In the genomic region with DNA sequence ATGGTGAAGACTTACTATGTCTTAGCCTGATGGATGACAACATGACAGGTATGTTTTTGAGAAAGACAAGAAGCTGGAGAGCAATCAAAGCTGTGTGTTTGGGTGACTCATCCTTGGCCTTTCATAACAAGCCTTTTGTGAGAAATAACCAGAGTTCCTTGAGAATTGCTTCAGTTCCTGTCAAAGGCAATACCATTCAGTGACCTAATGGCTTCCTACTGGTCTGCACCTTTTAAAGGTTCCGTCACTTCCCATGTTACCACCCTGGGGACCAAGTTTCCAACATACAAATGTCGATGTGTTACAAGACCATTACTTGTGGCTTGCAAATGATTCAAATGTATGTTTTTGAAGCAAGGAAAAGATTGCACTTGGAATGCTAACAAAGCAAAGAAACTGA, we compare ENCODE assay signal across 29 mouse cellular contexts. TPM values are rescaled to one million over a fixed set of nuclear protein-coding genes. Genes with fewer than 3 reads are reported as not detected.
DNase-seq lines count a peak whose midpoint lies in the region; ATAC-seq lines count a peak whose summit lies in the region.
"Had no signal": no experiment of that assay in that cellular context is flagged by ENCODE, and none has a peak within 500 bp of the region (broad histone marks: within the 10 kb centered on the region; RNA-seq: fewer than 3 reads in every experiment).

No protein-coding gene starts in this region.

- H3K4me1 ChIP-seq in hindbrain, embryonic 14.5 days (replicated peaks; ENCODE audit: control insufficient read depth, insufficient read depth, low read length), result 0 out of 2 replicates have a peak, but pooled peaks cover 7% of the 10 kb centered on the region
- H3K4me1 ChIP-seq in hindbrain, embryonic 10.5 days (replicated peaks), result 0 out of 2 replicates have a peak, but pooled peaks cover 6% of the 10 kb centered on the region
- H3K4me1 ChIP-seq in midbrain, embryonic 13.5 days (replicated peaks), result 0 out of 2 replicates have a peak, but pooled peaks cover 4% of the 10 kb centered on the region
- no peaks in the 10 kb centered on the region for H3K4me1 ChIP-seq in midbrain, embryonic 14.5 days (ENCODE audit: control insufficient read depth, insufficient read depth, low read length)
- H3K4me1 ChIP-seq: hindbrain, embryonic 13.5 days; kidney, embryonic 15.5 days; stomach, embryonic 15.5 days had no signal

- H3K27ac ChIP-seq in hindbrain, embryonic 14.5 days, result no peak overlapping the region
- no peak overlapping the region for H3K27ac ChIP-seq in hindbrain, embryonic 10.5 days
- no peak overlapping the region for H3K27ac ChIP-seq in midbrain, embryonic 13.5 days
- no peak overlapping the region for H3K27ac ChIP-seq in midbrain, embryonic 14.5 days (replicated peaks; ENCODE audit: low read depth, low read length)
- H3K27ac ChIP-seq: hindbrain, embryonic 13.5 days; kidney, embryonic 15.5 days; layer of hippocampus, adult 2 months; liver, embryonic 14.5 days; stomach, embryonic 15.5 days had no signal

- H3K4me2 ChIP-seq in hindbrain, embryonic 14.5 days (replicated peaks), result 0 out of 2 replicates have a peak overlapping the region, but pooled peaks have one; percentile 50
- 0 out of 2 replicates have a peak overlapping the region, but pooled peaks have one; percentile 15 for H3K4me2 ChIP-seq in midbrain, embryonic 13.5 days (replicated peaks)
- H3K4me2 ChIP-seq in midbrain, embryonic 14.5 days (ENCODE audit: low read length), result no peak overlapping the region
- H3K4me2 ChIP-seq: stomach, embryonic 15.5 days had no signal

- no peak overlapping the region for H3K4me3 ChIP-seq in hindbrain, embryonic 14.5 days (replicated peaks; ENCODE audit: low read length)
- H3K4me3 ChIP-seq in hindbrain, embryonic 10.5 days, result no peak overlapping the region
- H3K4me3 ChIP-seq in midbrain, embryonic 13.5 days (replicated peaks), result no peak overlapping the region
- H3K4me3 ChIP-seq in midbrain, embryonic 14.5 days (replicated peaks; ENCODE audit: low read depth, low read length), result no peak overlapping the region
- H3K4me3 ChIP-seq: hindbrain, embryonic 13.5 days; kidney, embryonic 15.5 days; layer of hippocampus, adult 2 months; stomach, embryonic 15.5 days had no signal

- WGBS in hindbrain, embryonic 14.5 days, result 91% methylated on average over 2 of the region's 2 CpGs
- 91% methylated on average over 2 of the region's 2 CpGs for WGBS in hindbrain, embryonic 10.5 days
- WGBS in midbrain, embryonic 13.5 days, result 86% methylated on average over 2 of the region's 2 CpGs
- WGBS in midbrain, embryonic 14.5 days, result 83% methylated on average over 2 of the region's 2 CpGs

- ATAC-seq in hindbrain, embryonic 14.5 days (ENCODE audit: low FRiP score), result no peak
- ATAC-seq in midbrain, embryonic 13.5 days, result no peak
- no peak for ATAC-seq in midbrain, embryonic 14.5 days (ENCODE audit: low FRiP score, low TSS enrichment)
- ATAC-seq in granulocyte monocyte progenitor cell, adult 5-6 weeks (replicated peaks; ENCODE audit: poor library complexity, severe bottlenecking), result peak; percentile 52
- ATAC-seq: CD4-positive, CD25-positive, alpha-beta regulatory T cell, adult 4 months; forebrain, postnatal 0 days; midbrain, embryonic 16.5 days had no signal

- H3K9me3 ChIP-seq in hindbrain, embryonic 14.5 days (ENCODE audit: control insufficient read depth, low read length), result no peaks in the 10 kb centered on the region
- no peaks in the 10 kb centered on the region for H3K9me3 ChIP-seq in hindbrain, embryonic 10.5 days
- no peaks in the 10 kb centered on the region for H3K9me3 ChIP-seq in midbrain, embryonic 13.5 days
- H3K9me3 ChIP-seq in midbrain, embryonic 14.5 days (ENCODE audit: control insufficient read depth, low read length), result no peaks in the 10 kb centered on the region
- H3K9me3 ChIP-seq: hindbrain, embryonic 13.5 days; kidney, embryonic 15.5 days; stomach, embryonic 15.5 days had no signal

- DNase-seq in hindbrain, embryonic 14.5 days (ENCODE audit: low spot score), result no peak
- no peak for DNase-seq in hindbrain, embryonic 10.5 days (ENCODE audit: low spot score)
- DNase-seq in midbrain, embryonic 14.5 days, result no peak
- no peak for DNase-seq in thymus, postnatal 25 days
- DNase-seq in embryo, embryonic 10 days (ENCODE audit: low spot score), result no peak
- DNase-seq: adrenal gland, postnatal 10 days; cerebellum, adult 11-12 months; cerebellum, postnatal 10 days; forebrain, postnatal 0 days; kidney, adult 18-20 months; kidney, postnatal 25 days; liver; lung, adult 2 months; lung, postnatal 36 days; right cerebral cortex, postnatal 25 days; thymus, adult 18-20 months; thymus, postnatal 36 days had no signal

- H3K27me3 ChIP-seq in hindbrain, embryonic 14.5 days (ENCODE audit: control insufficient read depth, insufficient read depth, low read length), result peaks cover 3% of the 10 kb centered on the region; the same call in 1 of the 2 replicates
- peaks cover 4% of the 10 kb centered on the region; the same call in 1 of the 2 replicates for H3K27me3 ChIP-seq in hindbrain, embryonic 10.5 days (ENCODE audit: insufficient read depth, poor library complexity, severe bottlenecking)
- no peaks in the 10 kb centered on the region for H3K27me3 ChIP-seq in midbrain, embryonic 13.5 days
- H3K27me3 ChIP-seq in midbrain, embryonic 14.5 days (ENCODE audit: control insufficient read depth, insufficient read depth, low read length), result no peaks in the 10 kb centered on the region
- H3K27me3 ChIP-seq: hindbrain, embryonic 13.5 days; stomach, embryonic 15.5 days had no signal

- H3K36me3 ChIP-seq in hindbrain, embryonic 14.5 days (replicated peaks; ENCODE audit: control insufficient read depth, insufficient read depth), result peaks cover 10% of the 10 kb centered on the region
- peaks cover 11% of the 10 kb centered on the region for H3K36me3 ChIP-seq in hindbrain, embryonic 10.5 days
- no peaks in the 10 kb centered on the region for H3K36me3 ChIP-seq in midbrain, embryonic 13.5 days
- H3K36me3 ChIP-seq in midbrain, embryonic 14.5 days (ENCODE audit: control insufficient read depth, insufficient read depth, low read length), result 0 out of 2 replicates have a peak, but pooled peaks cover 4% of the 10 kb centered on the region
- H3K36me3 ChIP-seq: hindbrain, embryonic 13.5 days; stomach, embryonic 15.5 days had no signal

- H3K9ac ChIP-seq in hindbrain, embryonic 14.5 days, result no peak overlapping the region
- H3K9ac ChIP-seq in midbrain, embryonic 13.5 days (replicated peaks), result no peak overlapping the region
- H3K9ac ChIP-seq in midbrain, embryonic 14.5 days (replicated peaks; ENCODE audit: low read length), result no peak overlapping the region
- H3K9ac ChIP-seq: forebrain, postnatal 0 days; hindbrain, embryonic 13.5 days; kidney, embryonic 15.5 days; liver, embryonic 14.5 days; stomach, embryonic 15.5 days had no signal

RNA-seq across cellular contexts. Expression of gene Tceal9, which starts 1.7 kb away (rescaled TPM):
- 247 and 268 TPM in 2 replicates for polyA plus RNA-seq in hindbrain, embryonic 14.5 days (2014; fragmentation: Nextera tagmentation; extraction: Ambion mirVana)
- 356 and 368 TPM in 2 replicates for polyA plus RNA-seq in hindbrain, embryonic 10.5 days (2016; fragmentation: Nextera tagmentation; extraction: Ambion mirVana)
- 354 and 388 TPM in 2 replicates for polyA plus RNA-seq in midbrain, embryonic 13.5 days (2015; fragmentation: Nextera tagmentation; extraction: Ambion mirVana)
- polyA plus RNA-seq in midbrain, embryonic 14.5 days (2014; fragmentation: Nextera tagmentation; extraction: Ambion mirVana), result 319 and 320 TPM in 2 replicates
- 99.9 and 102 TPM in 2 replicates for total RNA-seq in granulocyte monocyte progenitor cell, adult 5-6 weeks (2014; fragmentation: Nextera tagmentation)
- 187 and 225 TPM in 2 replicates for total RNA-seq in granulocyte monocyte progenitor cell, adult 5-6 weeks (2017)

RNA-seq across cellular contexts. Expression of gene Bex3, which starts 26.9 kb away (rescaled TPM):
- 749 and 760 TPM in 2 replicates for polyA plus RNA-seq in hindbrain, embryonic 14.5 days (2014; fragmentation: Nextera tagmentation; extraction: Ambion mirVana)
- 678 and 708 TPM in 2 replicates for polyA plus RNA-seq in hindbrain, embryonic 10.5 days (2016; fragmentation: Nextera tagmentation; extraction: Ambion mirVana)
- 705 TPM in 2 replicates for polyA plus RNA-seq in midbrain, embryonic 13.5 days (2015; fragmentation: Nextera tagmentation; extraction: Ambion mirVana)
- polyA plus RNA-seq in midbrain, embryonic 14.5 days (2014; fragmentation: Nextera tagmentation; extraction: Ambion mirVana), result 670 and 741 TPM in 2 replicates
- total RNA-seq in granulocyte monocyte progenitor cell, adult 5-6 weeks (2014; fragmentation: Nextera tagmentation), result 141 and 154 TPM in 2 replicates
- total RNA-seq in granulocyte monocyte progenitor cell, adult 5-6 weeks (2017), result 87.5 and 104 TPM in 2 replicates

RNA-seq across cellular contexts. Expression of gene Bex1, which starts 27.9 kb away (rescaled TPM):
- 218 and 221 TPM in 2 replicates for polyA plus RNA-seq in hindbrain, embryonic 14.5 days (2014; fragmentation: Nextera tagmentation; extraction: Ambion mirVana)
- 127 and 147 TPM in 2 replicates for polyA plus RNA-seq in hindbrain, embryonic 10.5 days (2016; fragmentation: Nextera tagmentation; extraction: Ambion mirVana)
- polyA plus RNA-seq in midbrain, embryonic 13.5 days (2015; fragmentation: Nextera tagmentation; extraction: Ambion mirVana), result 179 and 186 TPM in 2 replicates
- 195 and 260 TPM in 2 replicates for polyA plus RNA-seq in midbrain, embryonic 14.5 days (2014; fragmentation: Nextera tagmentation; extraction: Ambion mirVana)
- 1.8 TPM in 1 of 2 replicates, not detected in the other for total RNA-seq in granulocyte monocyte progenitor cell, adult 5-6 weeks (2014; fragmentation: Nextera tagmentation)
- total RNA-seq in granulocyte monocyte progenitor cell, adult 5-6 weeks (2017), result 2.0 TPM in 1 of 2 replicates, not detected in the other
- total RNA-seq: neutrophil, adult 5-6 weeks had no signal
- polyA plus RNA-seq: CD4-positive, CD25-positive, alpha-beta regulatory T cell, adult 4 months had no signal

RNA-seq across cellular contexts. Expression of gene Tceal7, which starts 28.6 kb away (rescaled TPM):
- 2.0 and 2.3 TPM in 2 replicates for polyA plus RNA-seq in hindbrain, embryonic 14.5 days (2014; fragmentation: Nextera tagmentation; extraction: Ambion mirVana)
- 0.37 and 1.00 TPM in 2 replicates for polyA plus RNA-seq in hindbrain, embryonic 10.5 days (2016; fragmentation: Nextera tagmentation; extraction: Ambion mirVana)
- 1.5 and 1.7 TPM in 2 replicates for polyA plus RNA-seq in midbrain, embryonic 13.5 days (2015; fragmentation: Nextera tagmentation; extraction: Ambion mirVana)
- polyA plus RNA-seq in midbrain, embryonic 14.5 days (2014; fragmentation: Nextera tagmentation; extraction: Ambion mirVana), result 1.8 and 1.9 TPM in 2 replicates
- total RNA-seq in granulocyte monocyte progenitor cell, adult 5-6 weeks (2014; fragmentation: Nextera tagmentation), result not detected in 2 replicates
- total RNA-seq in granulocyte monocyte progenitor cell, adult 5-6 weeks (2017), result not detected in 2 replicates
- total RNA-seq: common myeloid progenitor, adult 5-6 weeks; neutrophil, adult 5-6 weeks had no signal
- polyA plus RNA-seq: CD4-positive, CD25-positive, alpha-beta regulatory T cell, adult 4 months; erythroblast, embryonic 14.5 days; lung, adult 2 months had no signal

RNA-seq across cellular contexts. Expression of gene Tceal5, which starts 39.5 kb away (rescaled TPM):
- polyA plus RNA-seq in hindbrain, embryonic 14.5 days (2014; fragmentation: Nextera tagmentation; extraction: Ambion mirVana), result 11.1 and 13.6 TPM in 2 replicates
- polyA plus RNA-seq in hindbrain, embryonic 10.5 days (2016; fragmentation: Nextera tagmentation; extraction: Ambion mirVana), result 4.3 and 4.4 TPM in 2 replicates
- polyA plus RNA-seq in midbrain, embryonic 13.5 days (2015; fragmentation: Nextera tagmentation; extraction: Ambion mirVana), result 17.5 and 20.1 TPM in 2 replicates
- polyA plus RNA-seq in midbrain, embryonic 14.5 days (2014; fragmentation: Nextera tagmentation; extraction: Ambion mirVana), result 8.0 and 17.2 TPM in 2 replicates
- total RNA-seq in granulocyte monocyte progenitor cell, adult 5-6 weeks (2014; fragmentation: Nextera tagmentation), result not detected in 2 replicates
- total RNA-seq in granulocyte monocyte progenitor cell, adult 5-6 weeks (2017), result not detected in 2 replicates
- total RNA-seq: common myeloid progenitor, adult 5-6 weeks; neutrophil, adult 5-6 weeks had no signal
- polyA plus RNA-seq: CD4-positive, CD25-positive, alpha-beta regulatory T cell, adult 4 months had no signal
